Mouse (Mus musculus) urinary bladder, postnatal 36 days (tissue): Measurements from ENCODE around the gene Rpp25.

Experiments used
- DNase-seq, 2 experiments: peaks; one replicate each; pipeline ENCODE4 v3.0.0; 2022; ENCODE audit warnings: low spot score in 2 of 2, mixed read lengths in 1 of 2

Gene Rpp25

GRCm38 (mm10) chr9:57521056-57521911 is 17.5 kb downstream of the Rpp25 start, which contains the start of gene Cox5a:
Gene Cox5a (plus strand): TSS chr9:57521274.
- DNase-seq, result peak; percentile 88 to 94

GRCm38 (mm10) chr9:57522114-57522860 is 18.5 kb downstream of the Rpp25 start:
- no peak for DNase-seq

GRCm38 (mm10) chr9:57522861-57523246 is 19.0 kb downstream of the Rpp25 start:
- no peak for DNase-seq

GRCm38 (mm10) chr9:57523754-57524153 is 19.9 kb downstream of the Rpp25 start:
- DNase-seq, result no peak

- no peak for DNase-seq
These were observed 20.6 kb downstream of the Rpp25 start for GRCm38 (mm10) chr9:57524439-57524838.

GRCm38 (mm10) chr9:57525516-57525915 is 21.7 kb downstream of the Rpp25 start:
- DNase-seq, result no peak

- DNase-seq, result no peak
These were observed 22.6 kb downstream of the Rpp25 start for GRCm38 (mm10) chr9:57526435-57526834.

GRCm38 (mm10) chr9:57531946-57532345 is 28.1 kb downstream of the Rpp25 start:
- DNase-seq, result no peak

- DNase-seq, result no peak
These were observed 32.5 kb downstream of the Rpp25 start for GRCm38 (mm10) chr9:57536362-57536761.

GRCm38 (mm10) chr9:57537044-57537727 is 33.4 kb downstream of the Rpp25 start, which contains the start of gene Fam219b:
Gene Fam219b (plus strand): TSS chr9:57537528.
- peak; percentile 84 to 92 for DNase-seq

- peak in 1 of 2 experiments; percentile 18 for DNase-seq
These were observed 33.9 kb downstream of the Rpp25 start for GRCm38 (mm10) chr9:57537728-57538181.

- no peak for DNase-seq
These were observed 35.7 kb downstream of the Rpp25 start for GRCm38 (mm10) chr9:57539550-57539949.

- DNase-seq, result peak in 1 of 2 experiments; percentile 37
These were observed 37.5 kb downstream of the Rpp25 start for GRCm38 (mm10) chr9:57541312-57541711.

- DNase-seq, result no peak
These were observed 40.1 kb downstream of the Rpp25 start for GRCm38 (mm10) chr9:57543951-57544350.

- peak in 1 of 2 experiments; percentile 58 for DNase-seq
These were observed 43.5 kb downstream of the Rpp25 start for GRCm38 (mm10) chr9:57547287-57547686.

GRCm38 (mm10) chr9:57547869-57548268 is 44.0 kb downstream of the Rpp25 start:
- no peak for DNase-seq

- DNase-seq, result no peak
These were observed 45.4 kb downstream of the Rpp25 start for GRCm38 (mm10) chr9:57549186-57549585.

- DNase-seq, result no peak
These were observed 46.5 kb downstream of the Rpp25 start for GRCm38 (mm10) chr9:57550126-57550862.

- DNase-seq, result peak; percentile 58 to 66
These were observed 48.5 kb downstream of the Rpp25 start, which contains the start of gene Mpi for GRCm38 (mm10) chr9:57552139-57552887. Gene Mpi (minus strand): TSS chr9:57552763.

- no peak for DNase-seq
These were observed 49.3 kb downstream of the Rpp25 start for GRCm38 (mm10) chr9:57553119-57553518.
